Mouse (Mus musculus) heart, postnatal 0 days (tissue): ENCODE results near the gene Lmbrd2. TPM values are rescaled to one million over a fixed set of nuclear protein-coding genes. Genes with fewer than 3 reads are reported as not detected.
"Not testable (repeated sequence)": the region's sequence is repeated elsewhere in the genome, so short reads cannot be mapped to it uniquely, and the experiment has no call there.

Source experiments
- ATAC-seq: fragments of 200-750 bp; cut with Nextera tagmentation; 2 replicates; pipeline ENCODE4 v1.8.0; 2017; ENCODE audit warnings: low read depth, moderate number of reproducible peaks, moderate library complexity; ENCODE audit not compliant: insufficient read depth
- DNase-seq: peaks from one replicate; pipeline ENCODE4 v3.0.0-alpha.2; 2016; ENCODE audit warnings: low spot score
- H3K27ac ChIP-seq: fragments of 300-500 bp; sonication (generic); 2 replicates; pipeline ENCODE4 v1.5.1; 2014; ENCODE audit warnings: low read depth, mild to moderate bottlenecking
- H3K27me3 ChIP-seq: fragments of 300-500 bp; sonication (generic); 2 replicates; pipeline ENCODE4 v1.6.1; 2014; ENCODE audit warnings: low read length, mixed read lengths; ENCODE audit not compliant: control insufficient read depth, insufficient read depth
- H3K36me3 ChIP-seq: fragments of 300-500 bp; sonication (generic); replicated peaks from 2 replicates; pipeline ENCODE4 v1.6.1; 2014; ENCODE audit warnings: low read length, mixed read lengths; ENCODE audit not compliant: control insufficient read depth, insufficient read depth
- H3K4me1 ChIP-seq: fragments of 300-500 bp; sonication (generic); 2 replicates; pipeline ENCODE4 v1.6.1; 2014; ENCODE audit warnings: antibody characterized with exemption; ENCODE audit not compliant: control insufficient read depth, insufficient read depth
- H3K4me2 ChIP-seq: fragments of 300-500 bp; sonication (generic); 2 replicates; pipeline ENCODE4 v1.6.1; 2014; ENCODE audit warnings: low read depth, mild to moderate bottlenecking, low read length, moderate library complexity
- H3K4me3 ChIP-seq: fragments of 300-500 bp; sonication (generic); 2 replicates; pipeline ENCODE4 v1.5.1; 2014; ENCODE audit warnings: low read depth, low read length
- H3K9ac ChIP-seq: fragments of 300-500 bp; sonication (generic); replicated peaks from 2 replicates; pipeline ENCODE4 v1.6.1; 2014; ENCODE audit warnings: low read depth, low read length, mixed read lengths
- H3K9me3 ChIP-seq: fragments of 300-500 bp; sonication (generic); replicated peaks from 2 replicates; pipeline ENCODE4 v1.6.1; 2016; ENCODE audit warnings: low read length; ENCODE audit not compliant: control insufficient read depth
- CTCF ChIP-seq: IDR thresholded peaks from 2 replicates; pipeline ENCODE4 v1.5.1; 2016; ENCODE audit warnings: antibody characterized with exemption, control low read depth, low read depth
- EP300 ChIP-seq: IDR thresholded peaks from 2 replicates; pipeline ENCODE4 v1.6.1; 2016; ENCODE audit warnings: antibody characterized with exemption, low read depth
- WGBS: fragments of 180-500 bp; shearing (Covaris S2); extraction: QIAGEN DNeasy Blood & Tissue Kit; methylation state at CpG from one replicate; pipeline ENCODE4 v1.1.7; 2014; 5-methylcytosine and 5-hydroxymethylcytosine counted together
- polyA plus RNA-seq: library from polyadenylated mRNA; unstranded; fragments of >200 nt; fragmentation: Nextera tagmentation; extraction: Ambion mirVana; gene quantifications from 2 replicates; pipeline ENCODE4 v1.2.1, GENCODE M21; 2015
- total RNA-seq: library from RNA; depleted of rRNA; stranded (reverse); fragments of >200 nt; gene quantifications from 2 replicates; pipeline ENCODE4 v1.2.3, GENCODE M21; 2014; ENCODE audit warnings: low replicate concordance; rRNA removed

Lmbrd2 gene
- total and polyA plus RNA-seq, 2 experiments from 2014 or later: 1.3 to 14.8 TPM

- no peak overlapping the region for H3K4me2 ChIP-seq
- WGBS: 86% methylated on average over 5 of the region's 5 CpGs
- no peaks in the 10 kb centered on the region for H3K36me3 ChIP-seq
- no peak for TF ChIP-seq EP300
- no peak for TF ChIP-seq CTCF
- no peak overlapping the region for H3K9ac ChIP-seq
- no peak for ATAC-seq
- DNase-seq: no peak
- no peaks in the 10 kb centered on the region for H3K9me3 ChIP-seq
- no peak overlapping the region for H3K27ac ChIP-seq
- no peak overlapping the region for H3K4me3 ChIP-seq
- no peaks in the 10 kb centered on the region for H3K4me1 ChIP-seq
- no peaks in the 10 kb centered on the region for H3K27me3 ChIP-seq
Measured at GRCm38 (mm10) chr15:9216446-9216845, 76.1 kb downstream of the Lmbrd2 start.

DNA sequence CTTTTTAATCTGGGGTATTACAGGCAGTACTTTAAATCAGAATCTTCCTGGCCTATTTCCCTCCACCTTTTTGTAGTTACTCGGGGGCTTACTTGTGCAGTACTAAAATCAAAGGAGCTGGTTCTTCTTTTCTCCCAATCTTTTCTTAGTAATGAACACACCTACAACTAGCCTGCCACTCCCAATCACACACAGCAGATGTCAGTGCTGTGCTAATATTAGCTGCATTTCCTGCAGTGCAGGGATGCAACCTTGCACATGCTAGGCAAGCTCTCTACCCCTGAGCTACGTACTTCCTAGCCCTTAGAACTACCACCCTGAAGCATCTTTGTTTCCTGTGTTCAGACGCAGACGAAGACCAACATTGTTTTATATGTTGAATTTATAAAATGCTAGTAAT, 90.6 kb downstream of the Lmbrd2 start:
- not testable (repeated sequence) for H3K4me2 ChIP-seq, H3K9ac ChIP-seq, H3K36me3 ChIP-seq, H3K4me1 ChIP-seq, ATAC-seq, H3K9me3 ChIP-seq, H3K27me3 ChIP-seq, DNase-seq, H3K4me3 ChIP-seq, H3K27ac ChIP-seq
- WGBS: 56% methylated on average over 4 of the region's 4 CpGs

DNA sequence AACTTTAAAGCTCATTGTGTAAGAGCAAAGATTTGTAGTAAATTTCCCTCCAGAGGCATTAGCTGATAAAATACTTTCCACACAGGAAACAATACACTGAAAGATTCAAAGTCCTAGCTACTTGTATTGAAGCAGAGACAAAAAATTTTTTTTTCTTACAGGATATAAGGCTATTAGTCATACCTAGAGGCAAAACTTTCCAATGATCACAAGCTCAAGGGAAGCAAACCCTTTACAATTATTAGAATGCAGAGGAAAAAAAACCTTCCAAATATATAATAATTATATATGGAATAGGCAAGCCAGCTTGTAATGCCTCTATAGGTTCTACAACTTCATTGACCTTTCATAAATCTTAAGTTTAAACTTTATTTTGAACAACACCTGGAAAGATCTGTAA, 106.0 kb downstream of the Lmbrd2 start:
- DNase-seq (no peak), ATAC-seq (no peak)
- Histone ChIP-seq H3K4me1 (no peaks in the 10 kb centered on the region), H3K9me3 (no peaks in the 10 kb centered on the region), H3K4me3 (no peak overlapping the region), H3K27ac (no peak overlapping the region), H3K9ac (no peak overlapping the region), H3K4me2 (no peak overlapping the region), H3K27me3 (no peaks in the 10 kb centered on the region), H3K36me3 (no peaks in the 10 kb centered on the region)
- TF ChIP-seq EP300 (no peak), CTCF (no peak)

Other genes starting within 250 kb of the Lmbrd2 start
- gene Ranbp3l, start 172.6 kb upstream of the Lmbrd2 start, total RNA-seq: not detected in 2 replicates
- 0.14 and 0.23 TPM in 2 replicates for gene Ranbp3l, start 172.6 kb upstream of the Lmbrd2 start, polyA plus RNA-seq
- 41.6 and 77.7 TPM in 2 replicates for gene Nadk2, start 69.3 kb upstream of the Lmbrd2 start, total RNA-seq
- gene Nadk2, start 69.3 kb upstream of the Lmbrd2 start, polyA plus RNA-seq: 33.4 and 33.8 TPM in 2 replicates
- 1.5 and 6.0 TPM in 2 replicates for gene Skp2, start 14.9 kb downstream of the Lmbrd2 start, total RNA-seq
- 5.1 TPM in 2 replicates for gene Skp2, start 14.9 kb downstream of the Lmbrd2 start, polyA plus RNA-seq
- not detected in 2 replicates for gene Ugt3a1, start 136.3 kb downstream of the Lmbrd2 start, total RNA-seq
- not detected in 2 replicates for gene Ugt3a1, start 136.3 kb downstream of the Lmbrd2 start, polyA plus RNA-seq
- gene Ugt3a2, start 195.0 kb downstream of the Lmbrd2 start, total RNA-seq: not detected in 2 replicates
- not detected in 2 replicates for gene Ugt3a2, start 195.0 kb downstream of the Lmbrd2 start, polyA plus RNA-seq